Mouse (Mus musculus): Measurements from ENCODE around the gene B3gnt2.

Gene B3gnt2

GRCm38 (mm10) chr11:22871628-22872306, 11.0 kb upstream of the B3gnt2 start:
- DNase-seq (ENCODE audit: low spot score): no peak

DNA sequence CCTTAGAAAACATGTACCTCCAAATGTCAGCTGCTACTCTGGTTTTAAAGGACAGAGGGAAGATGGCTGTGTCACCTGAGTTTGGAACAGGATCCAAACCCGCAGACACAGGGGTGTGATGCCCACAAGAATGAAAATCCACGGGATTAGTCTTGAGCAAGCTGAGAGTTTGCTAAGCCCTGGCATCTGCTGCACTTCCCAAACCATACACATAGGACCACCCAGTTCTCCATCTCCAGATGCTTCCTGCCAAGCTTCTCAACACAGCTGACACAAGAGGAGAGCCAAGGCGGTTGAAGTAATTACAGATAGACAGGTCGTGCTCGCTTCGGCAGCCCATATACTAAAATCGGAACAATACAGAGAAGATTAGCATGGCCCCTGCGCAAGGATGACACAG, 7.8 kb upstream of the B3gnt2 start:
- DNase-seq (ENCODE audit: low spot score): no peak

- no peak for DNase-seq (ENCODE audit: low spot score)
Measured at GRCm38 (mm10) chr11:22867691-22868090, 6.9 kb upstream of the B3gnt2 start.

GRCm38 (mm10) chr11:22865635-22866246, 5.0 kb upstream of the B3gnt2 start:
- no peak for DNase-seq (ENCODE audit: low spot score)

- DNase-seq (ENCODE audit: low spot score): no peak
Measured at GRCm38 (mm10) chr11:22864305-22865060, 3.7 kb upstream of the B3gnt2 start.

- DNase-seq (ENCODE audit: low spot score): no peak
Measured at GRCm38 (mm10) chr11:22863581-22863980, 2.8 kb upstream of the B3gnt2 start.

GRCm38 (mm10) chr11:22861315-22861714, 554 bp upstream of the B3gnt2 start:
- no peak for DNase-seq (ENCODE audit: low spot score)

DNA sequence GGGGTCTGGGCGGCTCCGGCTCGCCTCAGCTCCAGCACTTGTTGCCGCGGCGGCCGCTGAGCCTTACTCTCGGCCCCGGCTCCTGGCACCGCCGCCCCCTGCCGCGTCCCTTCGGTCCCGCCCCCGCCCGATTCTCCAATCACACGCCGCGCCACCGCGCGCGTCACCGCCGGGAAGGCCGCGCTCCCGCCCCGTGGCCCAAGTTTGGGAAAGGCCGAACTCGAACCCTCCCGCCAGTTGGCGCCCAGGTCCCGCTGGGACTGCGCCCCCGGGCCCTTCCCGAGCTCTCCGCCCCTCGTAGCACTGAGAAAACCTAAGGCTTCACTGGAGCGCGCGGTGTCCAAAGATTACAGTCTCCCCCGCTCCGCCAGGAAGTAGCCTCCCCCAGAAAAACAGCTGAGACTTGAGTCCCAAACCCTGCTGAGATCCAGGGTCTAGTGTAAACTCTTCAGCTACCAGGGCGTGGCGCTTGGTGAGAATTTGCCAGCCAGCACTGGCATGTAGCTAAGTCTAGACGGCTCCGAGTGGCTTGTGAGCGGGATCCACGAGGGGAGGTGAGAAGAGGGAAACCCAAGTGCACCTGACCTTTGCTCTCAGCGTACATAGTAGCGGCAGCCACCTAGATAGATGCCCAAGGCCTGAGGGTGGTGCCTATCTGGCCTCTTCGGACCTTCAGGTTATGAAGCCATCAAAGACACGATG, 977 bp downstream of the B3gnt2 start:
- peak; percentile 91 for DNase-seq (ENCODE audit: low spot score)

DNA sequence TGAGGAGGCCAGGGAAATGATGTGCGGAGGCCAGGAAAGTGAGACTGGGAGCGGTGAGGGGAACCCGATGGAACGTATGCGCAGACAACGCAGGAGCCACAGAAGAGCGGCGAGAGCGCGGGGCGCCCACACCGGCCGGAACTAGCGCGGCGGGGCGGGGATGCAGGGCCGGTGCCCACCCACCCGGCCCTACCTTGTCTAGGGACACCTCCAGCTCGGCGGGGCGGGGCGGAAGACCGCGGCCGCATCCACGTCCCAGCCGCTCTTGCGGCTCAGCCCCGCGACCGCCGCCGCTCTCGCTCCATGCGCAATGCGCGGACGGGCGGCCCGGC, 1.5 kb downstream of the B3gnt2 start:
- DNase-seq (ENCODE audit: low spot score): no peak

DNA sequence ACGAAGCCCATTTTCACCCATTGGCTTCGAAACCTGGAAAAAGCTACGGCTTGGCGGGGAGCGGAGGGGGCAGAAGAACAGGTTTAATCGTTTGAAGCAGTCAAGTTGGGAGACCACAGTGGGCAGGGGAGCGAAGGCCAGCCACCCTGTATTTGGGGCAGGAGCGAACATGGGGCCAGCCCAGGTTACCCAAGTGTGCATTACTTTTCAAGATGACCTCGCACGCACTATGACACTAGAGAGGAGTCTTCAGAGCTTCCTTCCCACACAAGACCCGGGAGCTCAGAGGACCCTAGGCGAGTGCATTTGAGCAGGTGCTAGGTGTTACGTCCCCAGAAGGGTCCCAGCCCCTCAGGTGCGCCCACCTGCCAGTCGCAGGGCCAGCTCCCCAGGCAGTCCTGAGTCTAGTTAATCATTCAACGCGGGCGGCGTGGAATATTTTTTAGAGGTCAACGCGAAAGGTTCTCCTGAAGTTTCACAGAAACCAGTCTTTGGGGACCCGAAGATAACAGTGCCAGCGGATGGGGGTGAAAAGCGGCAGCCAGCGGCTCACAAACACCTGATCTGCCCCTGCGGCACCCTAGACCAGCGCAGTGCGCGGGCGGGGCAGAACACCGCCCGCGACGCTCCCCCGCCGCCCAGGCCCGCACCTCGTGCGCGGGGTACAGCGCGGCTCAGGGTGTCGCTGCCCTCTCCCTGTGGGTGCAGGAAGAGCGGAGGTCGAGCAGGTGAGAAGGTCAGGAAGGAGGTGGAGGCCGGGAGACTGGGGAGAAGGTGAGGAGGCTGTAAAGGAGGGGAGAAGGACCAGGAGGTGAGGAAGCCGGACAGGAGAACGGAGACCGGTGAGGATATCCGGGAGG, 2.1 kb downstream of the B3gnt2 start:
- DNase-seq (ENCODE audit: low spot score): peak; percentile 48

DNA sequence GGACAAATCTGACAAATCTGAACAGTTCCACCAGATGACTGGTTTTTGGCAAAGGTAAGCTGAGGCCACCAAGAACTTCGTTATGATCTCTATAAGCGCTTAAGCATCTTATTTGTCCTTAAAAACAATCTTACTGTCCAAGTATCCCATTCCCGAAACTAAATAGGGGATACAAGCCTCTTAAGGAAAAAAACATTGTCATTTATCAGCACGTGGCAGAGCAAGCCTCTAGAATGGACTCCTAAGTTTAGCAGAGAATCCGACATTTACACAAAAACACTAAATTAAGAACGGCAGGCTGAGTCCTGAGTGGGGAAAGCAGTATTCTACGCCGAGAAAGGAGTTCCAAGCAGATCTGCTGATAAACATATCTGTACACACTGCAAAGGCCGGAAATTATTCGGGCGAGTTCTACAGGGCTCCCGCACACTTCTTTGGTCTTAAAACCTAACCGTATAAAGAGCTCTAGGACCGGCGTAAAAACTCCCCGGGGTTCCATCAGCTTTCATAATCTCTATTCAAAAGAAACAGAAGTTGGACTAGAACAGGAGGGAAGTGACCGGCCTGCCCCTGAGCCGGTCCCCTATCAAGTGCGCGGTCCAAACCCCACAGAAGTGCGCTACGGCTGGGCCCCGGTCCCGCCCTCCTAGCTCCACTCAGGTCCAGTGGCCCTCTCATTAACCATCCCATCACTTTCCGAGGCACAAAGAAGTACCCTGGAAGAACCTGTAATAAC, 2.9 kb downstream of the B3gnt2 start:
- no peak for DNase-seq (ENCODE audit: low spot score)

GRCm38 (mm10) chr11:22857106-22857704, 3.6 kb downstream of the B3gnt2 start:
- DNase-seq (ENCODE audit: low spot score): no peak

DNA sequence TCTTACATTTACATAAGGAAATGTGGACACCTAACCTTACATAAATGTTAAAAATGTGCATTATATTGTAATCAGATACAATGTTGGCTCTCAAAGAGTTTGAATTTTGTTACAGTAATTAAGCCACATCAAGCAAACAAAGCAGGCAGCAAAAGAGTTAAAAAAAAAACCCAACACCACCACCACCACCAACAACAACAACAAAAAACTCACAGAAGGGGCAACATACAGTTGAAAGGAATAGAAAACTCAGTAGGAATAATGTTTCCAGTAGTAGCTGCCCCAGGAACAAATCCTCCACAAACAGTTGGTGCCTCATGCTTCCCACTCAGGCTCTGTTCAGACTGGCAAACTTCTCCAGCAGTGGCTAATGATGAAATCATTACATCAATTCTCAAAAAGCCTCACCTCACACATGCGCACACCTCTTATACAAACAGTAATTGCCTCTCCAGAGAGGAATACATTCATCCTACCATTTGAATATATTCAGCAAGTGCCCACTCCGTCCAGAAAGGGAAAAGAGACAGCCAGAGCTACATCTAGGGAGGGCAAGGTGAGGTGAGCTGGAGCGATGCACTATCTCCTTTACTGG, 4.3 kb downstream of the B3gnt2 start:
- DNase-seq (ENCODE audit: low spot score): no peak

DNA sequence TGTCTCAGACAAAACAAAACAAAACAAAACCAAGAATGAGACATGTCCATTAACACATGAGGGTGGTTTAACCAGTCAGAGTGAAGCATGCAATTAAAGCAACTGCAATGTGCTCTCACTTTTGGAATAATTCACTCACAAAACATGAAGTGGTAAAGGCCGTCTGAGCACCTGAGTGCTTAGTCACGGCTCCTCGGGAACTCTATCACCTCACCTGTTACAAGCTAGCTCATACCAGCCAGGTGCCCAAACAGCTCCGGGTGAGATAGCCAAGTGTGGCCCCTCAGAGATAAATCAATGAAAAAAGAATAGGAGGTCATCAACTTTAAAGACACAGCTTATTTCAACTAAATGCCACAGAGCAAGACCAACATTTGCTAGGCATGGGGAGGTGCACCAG, 6.2 kb downstream of the B3gnt2 start:
- no peak for DNase-seq (ENCODE audit: low spot score)

GRCm38 (mm10) chr11:22853477-22854157, 7.1 kb downstream of the B3gnt2 start:
- no peak for DNase-seq (ENCODE audit: low spot score)

DNA sequence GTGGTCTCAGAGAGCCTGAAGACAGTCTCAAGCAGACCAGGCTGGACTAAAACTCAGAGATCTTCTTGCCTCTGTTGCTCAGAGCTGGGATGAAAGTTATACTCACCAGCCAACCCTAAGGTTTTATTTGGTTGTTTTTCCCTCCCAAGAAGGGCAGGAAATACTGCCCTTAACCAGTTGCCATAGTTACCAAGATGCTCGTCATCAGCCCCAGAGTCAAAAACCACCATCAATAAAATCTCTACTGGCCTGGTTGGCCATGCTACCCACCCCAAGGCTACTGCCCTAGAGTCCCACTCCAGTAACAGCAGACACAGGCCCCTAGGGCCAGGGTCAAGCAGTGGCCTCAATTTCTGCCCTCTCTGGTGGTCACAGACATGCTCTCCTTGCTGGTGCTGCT, 8.3 kb downstream of the B3gnt2 start:
- no peak for DNase-seq (ENCODE audit: low spot score)

- no peak for DNase-seq (ENCODE audit: low spot score)
Measured at GRCm38 (mm10) chr11:22851416-22851815, 9.3 kb downstream of the B3gnt2 start.

- DNase-seq (ENCODE audit: low spot score): no peak
Measured at GRCm38 (mm10) chr11:22850077-22850476, 10.7 kb downstream of the B3gnt2 start.

DNA sequence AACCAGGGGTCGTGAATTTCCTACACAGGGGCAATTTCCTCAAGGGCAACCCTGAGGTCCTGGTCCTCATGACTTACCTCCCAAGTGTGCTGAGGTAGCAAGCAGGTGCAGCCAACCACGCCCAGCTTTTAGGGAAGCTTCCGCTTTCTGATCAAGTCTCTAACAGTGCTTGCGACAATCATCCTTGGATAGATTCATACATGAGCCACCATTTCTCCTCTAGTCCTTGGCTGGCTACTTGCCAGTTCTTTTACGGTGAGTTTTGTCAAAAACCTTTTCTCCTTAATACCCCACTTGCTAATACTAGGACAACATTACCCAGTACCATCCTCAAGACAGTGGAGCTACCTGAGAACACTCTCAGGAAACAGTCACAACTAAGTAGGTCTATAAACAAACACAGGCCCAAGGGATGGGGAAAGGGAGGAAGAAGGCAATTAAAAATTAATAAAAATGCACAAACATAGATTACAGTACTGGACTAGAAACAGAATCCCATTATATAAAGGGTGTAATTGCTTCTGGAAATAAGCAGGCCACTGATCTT, 12.0 kb downstream of the B3gnt2 start:
- DNase-seq (ENCODE audit: low spot score): no peak
